Mouse (Mus musculus): Measurements from ENCODE around the gene Baiap3.

Gene Baiap3

DNA sequence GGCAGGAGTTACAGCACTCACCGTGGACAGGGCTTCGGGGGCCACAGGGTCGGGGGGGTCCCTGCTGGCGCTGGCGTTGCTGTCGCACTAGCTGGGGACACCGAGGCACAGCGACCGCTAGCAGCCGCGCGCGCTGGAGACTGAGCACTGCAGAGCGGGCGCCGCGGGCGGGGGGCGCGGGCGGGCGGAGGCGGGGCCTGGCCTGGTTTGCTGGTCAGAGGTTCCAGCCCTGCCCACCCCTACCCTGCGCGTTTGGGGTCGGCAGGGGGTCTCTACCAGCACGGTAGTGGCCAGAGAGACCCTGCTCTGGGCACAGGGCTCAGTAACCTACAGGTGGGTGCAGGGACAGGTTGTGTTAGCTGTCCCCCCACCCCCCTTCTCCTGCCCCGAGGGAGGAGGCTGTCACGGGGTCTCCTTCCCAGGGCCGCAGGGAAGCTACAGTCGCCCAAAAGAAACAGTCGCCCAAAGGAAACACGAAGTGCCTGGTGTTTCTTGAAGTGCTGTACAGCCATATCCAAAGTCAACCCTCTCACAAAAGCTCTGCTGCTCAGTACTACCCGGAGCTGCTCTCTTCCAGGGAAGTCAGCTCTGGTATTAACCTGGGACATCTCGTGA, at the start of gene Baiap3:
TSS of gene Baiap3 (minus strand) at position 225 of the 615 bp plus-strand sequence.
- DNase-seq (ENCODE audit: low read depth, low spot score) = no peak

DNA sequence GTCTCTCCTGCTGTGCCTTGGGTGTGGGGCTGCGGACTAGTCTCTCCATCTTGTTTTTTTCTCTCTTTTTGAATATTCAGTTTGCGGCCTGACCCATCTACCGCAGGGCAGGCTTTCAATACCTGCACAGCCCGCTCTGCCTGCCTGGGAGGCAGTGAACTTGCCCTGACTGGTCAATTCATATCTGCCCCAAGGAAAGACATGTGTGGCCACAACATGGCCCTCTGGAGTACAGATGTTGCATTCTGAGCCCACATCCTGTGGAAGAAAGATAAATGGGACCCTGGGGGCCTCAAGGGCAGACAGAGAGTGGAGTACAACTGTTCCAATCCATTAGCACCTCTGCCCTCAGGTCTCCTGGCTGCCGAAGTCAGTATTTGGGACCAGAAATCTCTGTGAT, 41.9 kb upstream of the Baiap3 start, which contains the start of gene Prss34:
TSS of gene Prss34 (plus strand) at position 301 of the 400 bp plus-strand sequence.
- DNase-seq (ENCODE audit: low read depth, low spot score) = no peak

DNA sequence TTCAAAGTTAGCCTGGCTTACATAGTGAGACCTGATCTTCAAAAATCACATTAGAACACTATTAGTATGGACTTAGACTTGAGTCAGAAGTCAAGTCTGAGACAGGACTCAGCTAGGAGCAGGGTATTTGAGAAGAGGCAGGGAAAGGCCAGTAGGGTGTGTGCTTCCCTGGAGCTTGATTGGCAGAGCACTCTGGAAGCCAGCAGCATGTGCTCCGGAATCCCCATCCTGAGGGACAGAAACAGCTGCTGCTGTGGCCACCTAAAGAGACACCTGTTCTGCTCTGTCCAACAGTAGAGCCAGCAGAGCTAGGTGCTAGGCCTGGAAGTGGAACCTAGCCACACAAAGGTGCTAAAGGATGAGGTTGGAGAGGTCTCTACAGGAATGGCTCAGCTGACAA, 37.9 kb upstream of the Baiap3 start:
- DNase-seq (ENCODE audit: low read depth, low spot score) = no peak

DNA sequence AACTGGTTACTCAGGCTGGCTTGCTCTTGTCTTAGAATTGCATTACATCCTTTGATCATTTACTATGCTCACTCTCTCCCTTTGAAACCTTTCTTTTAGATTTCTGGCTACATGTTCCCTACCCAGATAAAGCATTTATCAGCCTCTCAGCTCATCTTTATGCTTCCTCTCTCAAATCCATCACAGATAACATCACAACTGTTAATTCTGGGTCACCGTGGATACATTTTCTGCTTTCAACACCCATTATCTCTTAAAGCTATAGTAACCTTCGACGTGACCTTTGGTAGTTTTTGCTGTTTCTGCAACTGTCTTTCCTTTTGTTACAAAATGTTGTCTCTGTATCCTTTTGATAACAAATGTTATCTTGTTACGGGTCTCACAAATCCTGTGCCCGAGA, 37.3 kb upstream of the Baiap3 start:
- no peak for DNase-seq (ENCODE audit: low read depth, low spot score)

DNA sequence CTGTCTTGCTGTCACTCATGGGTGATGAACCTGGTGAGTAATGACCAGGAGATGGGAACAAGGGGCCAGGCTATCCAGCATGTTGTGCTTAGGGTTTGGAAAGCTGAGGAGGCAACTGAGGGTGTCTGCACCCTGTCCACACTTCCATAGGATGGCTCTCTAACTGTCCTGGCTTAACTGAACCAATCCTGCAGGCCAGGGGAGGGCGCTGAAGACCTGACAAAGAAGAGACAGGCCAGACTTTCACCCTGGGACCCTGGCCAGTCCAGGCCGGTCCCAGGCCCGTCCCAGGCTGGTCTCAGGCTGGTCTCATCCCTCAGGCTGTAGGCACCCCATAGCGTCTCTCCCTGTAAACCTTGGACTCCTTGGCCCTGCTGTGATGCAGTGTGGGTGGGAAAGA, 34.2 kb upstream of the Baiap3 start:
- no peak for DNase-seq (ENCODE audit: low read depth, low spot score)

DNA sequence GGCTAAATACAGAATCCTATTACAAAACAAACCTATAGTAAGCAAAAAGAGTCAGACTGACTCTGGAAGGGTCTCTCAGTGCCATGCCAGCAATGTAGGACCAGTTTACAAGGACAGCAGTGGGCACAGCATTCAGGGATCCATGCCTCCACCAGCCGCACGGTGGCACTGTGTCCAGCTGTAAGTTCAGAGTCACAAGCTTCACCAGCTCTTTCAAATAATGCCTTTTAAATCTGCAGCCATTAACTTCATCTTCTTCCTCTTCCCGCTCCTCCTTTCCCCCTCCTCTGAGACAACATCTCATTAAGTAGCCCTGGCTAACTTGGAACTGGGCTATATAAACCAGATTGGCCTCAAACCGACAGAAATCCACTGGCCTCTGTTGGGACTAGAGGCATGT, 32.7 kb upstream of the Baiap3 start:
- no peak for DNase-seq (ENCODE audit: low read depth, low spot score)

DNA sequence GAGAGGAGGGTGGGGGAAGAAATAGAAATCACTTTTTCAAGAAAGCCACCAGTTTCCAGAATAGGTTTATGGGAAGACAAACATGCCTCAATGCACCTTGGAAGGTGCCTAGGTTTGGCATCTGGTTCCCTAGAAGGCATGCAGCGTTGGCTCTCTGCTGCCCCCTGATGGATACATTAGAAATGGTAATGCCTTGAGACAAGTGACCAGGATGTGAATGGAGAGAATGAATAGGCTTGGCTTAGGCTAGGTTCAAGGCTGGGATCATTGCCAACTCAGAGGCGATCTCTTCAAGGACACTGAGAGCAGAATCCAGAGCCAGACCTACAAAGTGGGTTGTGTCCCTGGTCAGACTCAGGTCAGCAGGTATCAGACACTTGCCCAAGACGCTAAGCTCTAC, 28.9 kb upstream of the Baiap3 start:
- no peak for DNase-seq (ENCODE audit: low read depth, low spot score)

DNA sequence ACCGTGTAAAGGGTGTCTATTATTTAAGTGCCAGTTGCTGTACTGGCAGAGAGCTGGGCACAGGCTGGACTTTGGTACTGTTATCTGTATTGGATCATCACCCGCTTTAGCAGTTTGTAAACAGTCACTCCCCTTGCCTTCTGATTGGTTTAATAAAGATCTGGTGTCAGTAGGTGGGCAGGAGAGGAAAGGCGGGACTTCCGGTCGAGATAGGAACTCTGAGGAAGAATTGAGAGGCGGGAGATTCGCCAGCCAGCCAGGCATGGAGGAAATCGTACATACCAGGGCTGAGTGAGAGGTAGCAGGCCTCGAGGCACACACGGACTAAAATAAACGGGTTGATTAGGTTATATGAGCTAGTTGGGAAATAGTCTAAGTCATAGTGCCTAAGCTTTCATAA, 26.0 kb upstream of the Baiap3 start:
- no peak for DNase-seq (ENCODE audit: low read depth, low spot score)

DNA sequence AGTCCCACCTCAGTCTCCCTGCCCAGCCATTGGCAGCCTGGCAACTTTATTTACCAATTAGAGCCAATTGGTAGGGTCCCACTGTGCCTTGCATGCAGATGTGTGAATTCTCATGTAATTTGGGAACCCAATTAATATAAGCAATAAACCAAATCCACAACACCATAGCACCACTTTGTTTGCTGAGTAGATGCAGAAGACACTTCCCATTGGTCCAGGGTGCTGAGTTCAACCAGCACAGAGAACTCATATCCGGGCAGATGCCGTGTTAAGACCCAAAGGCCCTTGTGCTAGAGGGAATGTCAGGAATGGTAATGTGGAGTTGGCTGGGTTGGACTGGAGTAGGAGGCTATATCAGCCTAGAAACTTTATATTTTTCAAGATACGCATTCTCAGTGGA, 19.7 kb upstream of the Baiap3 start:
- no peak for DNase-seq (ENCODE audit: low read depth, low spot score)

DNA sequence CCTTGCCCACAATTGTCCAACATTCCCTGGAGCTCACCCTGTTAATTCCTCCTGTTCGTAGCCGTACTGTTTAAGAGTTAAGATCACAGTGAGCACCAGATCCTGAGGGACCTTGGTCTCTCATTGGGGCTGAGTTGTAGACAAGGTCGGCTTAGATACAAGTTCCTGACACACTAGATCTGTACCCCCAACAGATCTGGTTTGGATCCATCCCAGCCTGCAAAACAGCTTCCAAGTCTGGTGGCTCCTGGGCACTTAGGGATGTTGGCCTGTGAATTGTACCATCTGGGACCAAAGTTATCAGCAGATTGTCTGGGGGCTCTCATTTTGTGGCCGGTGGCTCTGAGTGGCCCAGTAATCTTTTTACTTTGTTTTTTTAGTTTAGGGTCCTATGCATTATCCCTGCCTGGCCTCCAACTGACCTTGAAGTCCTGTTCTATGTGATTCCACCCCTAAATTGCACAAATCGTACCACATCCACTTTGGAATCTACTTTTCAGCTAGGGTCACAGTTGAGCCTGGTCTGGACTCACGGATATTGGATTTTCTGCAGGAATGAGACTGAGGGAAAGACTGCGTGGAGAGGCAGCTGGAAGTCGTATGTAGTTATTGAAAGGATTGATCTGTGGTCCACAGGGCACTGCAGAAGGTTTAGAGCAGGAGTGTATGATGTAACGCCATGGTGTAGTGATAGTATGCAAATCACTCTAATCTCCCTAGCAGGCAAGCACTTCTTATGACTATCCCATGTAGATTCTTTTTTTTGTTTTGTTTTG, 18.6 kb upstream of the Baiap3 start, which contains the start of gene Ube2i:
TSS of gene Ube2i (minus strand) at position 52 of the 776 bp plus-strand sequence.
- no peak for DNase-seq (ENCODE audit: low read depth, low spot score)

DNA sequence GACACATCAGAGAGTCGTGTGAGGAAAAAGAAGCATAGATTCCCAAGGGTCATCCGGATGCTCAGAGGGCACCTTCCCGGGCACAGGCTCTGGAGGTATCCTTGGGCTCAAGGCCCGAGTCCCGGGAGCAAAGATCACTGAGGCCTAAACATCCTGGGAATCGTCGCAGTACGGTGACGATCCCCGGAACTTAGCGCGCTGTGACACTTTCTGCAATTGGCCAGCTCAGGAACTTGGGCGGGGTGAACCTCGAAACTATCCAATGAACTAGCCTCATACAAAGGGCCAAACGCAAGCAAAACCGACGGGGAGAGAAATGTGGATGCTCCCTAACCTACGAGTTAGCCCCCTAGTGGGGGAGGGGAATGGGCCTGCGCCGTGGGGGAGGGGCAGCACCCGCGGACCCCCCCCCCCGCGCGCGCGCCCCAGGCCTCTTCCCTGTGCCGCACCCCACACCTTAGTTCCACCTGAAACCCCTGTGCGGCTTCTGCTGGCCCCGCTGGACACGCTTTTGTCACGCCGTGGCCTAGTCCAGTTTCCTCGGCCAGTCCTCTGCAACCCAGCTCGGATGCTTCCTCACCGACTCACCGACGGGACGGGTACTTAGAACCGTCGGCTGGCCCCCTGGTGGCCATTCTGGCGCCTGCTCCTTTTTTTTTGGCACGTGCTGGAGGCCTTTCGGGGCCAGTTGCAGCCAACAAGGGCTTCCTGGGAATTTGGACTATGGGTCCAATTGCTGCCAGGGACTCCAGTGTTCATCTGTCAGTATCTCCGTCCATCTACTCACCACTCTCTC, 17.7 kb upstream of the Baiap3 start:
- peak; percentile 99 for DNase-seq (ENCODE audit: low read depth, low spot score)

DNA sequence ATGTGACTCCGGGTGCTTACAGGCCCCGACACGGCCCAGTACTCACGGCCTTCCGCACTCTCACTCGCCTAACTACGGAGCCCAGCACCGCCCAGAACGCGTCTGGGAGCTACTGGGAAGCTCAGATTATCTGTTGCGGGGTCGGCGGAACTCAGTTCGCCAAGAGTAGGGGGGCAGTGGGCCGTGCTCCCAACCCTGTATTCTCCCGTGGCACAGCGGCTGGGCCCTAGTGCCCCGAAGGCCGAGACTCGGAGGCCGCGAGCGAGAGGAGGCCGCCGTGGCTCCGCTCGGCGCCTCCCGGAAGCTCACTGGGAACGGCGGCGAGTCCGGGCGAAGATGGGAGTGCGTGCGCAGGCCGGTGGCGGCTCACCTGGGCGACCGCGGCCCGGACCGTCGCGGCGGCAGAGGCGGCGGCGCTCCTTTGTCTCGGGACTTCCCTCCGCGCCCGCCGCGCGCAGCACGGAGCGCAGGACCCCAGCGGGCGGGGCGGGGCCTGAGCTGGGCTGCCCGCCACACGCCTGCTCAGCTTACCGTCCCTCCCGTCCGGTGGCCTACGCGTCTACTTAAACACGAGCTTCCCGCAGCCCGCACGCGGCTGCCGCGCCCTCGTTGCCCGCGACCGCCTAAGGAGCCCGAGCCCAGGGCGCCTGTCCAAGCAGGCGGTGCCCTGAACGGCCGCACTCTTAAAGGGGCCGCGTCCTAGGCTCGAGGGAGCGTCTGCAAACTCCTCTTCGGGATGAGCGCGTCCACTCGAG, 17.0 kb upstream of the Baiap3 start:
- no peak for DNase-seq (ENCODE audit: low read depth, low spot score)

DNA sequence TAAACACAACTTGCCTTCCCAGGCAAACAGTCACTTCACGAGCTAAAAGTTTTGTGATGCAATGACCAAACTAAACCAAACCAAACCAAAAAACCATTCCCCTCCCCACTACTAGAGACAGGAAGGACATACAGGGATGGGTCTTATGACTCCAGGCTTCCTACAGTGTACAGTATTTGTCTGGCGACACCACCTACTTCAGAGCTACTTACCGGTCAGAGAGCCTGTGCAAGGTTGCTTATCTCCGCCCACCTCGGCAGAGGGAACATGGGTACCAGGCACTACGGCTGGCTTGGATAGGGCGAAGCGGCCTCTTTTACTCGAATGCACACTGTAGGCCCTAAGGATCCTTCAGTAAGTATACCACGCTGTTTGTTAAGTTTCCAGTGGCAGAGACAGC, 16.2 kb upstream of the Baiap3 start:
- DNase-seq (ENCODE audit: low read depth, low spot score) = no peak

DNA sequence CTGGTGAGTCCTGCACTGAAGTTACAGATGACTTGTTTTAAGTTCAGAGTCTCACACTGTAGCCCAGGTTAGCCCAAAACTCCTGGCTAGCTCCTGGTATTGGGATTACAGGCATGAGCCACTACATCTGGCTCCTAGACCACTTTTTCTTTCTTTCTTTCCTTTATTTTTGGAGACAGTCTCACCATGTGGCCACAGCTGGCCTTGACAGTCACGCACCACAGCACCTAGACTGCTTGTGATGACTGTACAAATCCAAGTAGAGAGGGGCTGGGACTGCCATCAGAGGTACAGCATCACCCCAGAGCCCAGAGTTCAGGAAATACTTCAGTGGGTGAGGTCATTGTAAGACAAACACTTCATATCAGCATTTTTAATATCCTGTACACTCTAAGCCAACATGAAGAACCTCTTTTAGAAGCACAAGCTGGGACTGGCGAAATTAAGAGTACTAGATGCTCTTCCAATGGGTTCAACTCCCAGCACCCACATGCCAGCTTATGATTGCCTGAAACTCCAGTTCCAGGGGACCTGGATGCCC, 14.7 kb upstream of the Baiap3 start:
- DNase-seq (ENCODE audit: low read depth, low spot score) = no peak

DNA sequence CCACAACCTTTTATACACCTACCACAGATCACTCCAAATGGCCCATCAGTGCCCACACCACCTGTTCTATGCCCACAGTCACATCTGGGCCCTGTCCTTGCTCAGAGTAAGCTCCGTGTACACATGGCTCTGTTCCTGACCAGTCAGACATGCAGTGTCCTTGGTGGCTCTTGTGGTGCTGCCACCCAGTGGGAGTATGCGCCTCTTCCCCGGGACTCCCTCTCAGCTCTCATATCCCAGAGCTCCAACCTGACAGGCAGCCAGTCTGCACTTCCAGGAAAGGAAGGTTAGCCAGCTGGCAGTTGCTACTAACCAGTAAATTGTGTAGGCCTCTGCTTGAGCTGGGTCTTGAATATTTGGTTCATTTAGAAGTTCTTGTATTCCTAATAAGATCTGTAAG, 8.3 kb upstream of the Baiap3 start:
- DNase-seq (ENCODE audit: low read depth, low spot score) = no peak

DNA sequence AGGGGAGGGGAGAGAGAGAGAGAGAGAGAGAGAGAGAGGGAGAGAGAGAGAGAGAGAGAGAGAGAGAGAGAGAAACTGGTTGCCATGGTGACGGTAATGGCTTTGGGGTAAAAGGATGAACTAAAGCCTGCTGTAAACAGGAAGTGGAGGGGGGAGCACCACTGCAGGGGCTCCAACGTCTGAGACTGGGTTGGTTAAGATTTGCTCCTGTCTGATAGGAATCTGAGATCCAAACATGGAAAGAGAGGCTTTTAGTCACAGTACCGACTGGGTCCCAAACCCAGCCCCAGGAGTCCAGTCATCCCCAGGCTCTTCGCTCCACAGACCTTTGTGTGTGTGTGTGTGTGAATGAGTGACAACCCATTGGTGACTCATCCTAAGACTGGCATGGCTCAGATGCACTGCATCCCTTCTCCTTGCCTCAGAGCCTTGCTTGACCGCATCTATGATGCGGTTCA, 1.7 kb upstream of the Baiap3 start:
- DNase-seq (ENCODE audit: low read depth, low spot score) = no peak

DNA sequence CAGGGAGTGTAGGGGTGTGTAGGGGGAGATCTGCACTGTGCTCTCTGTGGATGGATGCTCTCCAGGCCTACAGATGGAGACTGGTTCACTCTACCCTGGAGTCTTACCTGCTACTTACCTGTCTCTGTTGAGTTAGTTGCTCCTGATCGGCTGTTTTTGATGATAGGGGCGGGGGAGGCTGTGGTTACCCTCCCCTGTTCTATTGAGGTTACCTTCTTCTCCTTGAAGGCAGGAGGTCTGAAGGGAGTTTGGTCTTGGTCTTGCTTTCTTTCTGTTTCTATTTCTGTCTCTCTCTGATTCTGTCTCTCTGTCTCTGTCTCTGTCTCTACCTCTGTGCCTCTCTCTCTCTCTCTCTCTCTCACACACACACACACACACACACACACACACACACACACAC, 1.1 kb downstream of the Baiap3 start:
- no peak for DNase-seq (ENCODE audit: low read depth, low spot score)

DNA sequence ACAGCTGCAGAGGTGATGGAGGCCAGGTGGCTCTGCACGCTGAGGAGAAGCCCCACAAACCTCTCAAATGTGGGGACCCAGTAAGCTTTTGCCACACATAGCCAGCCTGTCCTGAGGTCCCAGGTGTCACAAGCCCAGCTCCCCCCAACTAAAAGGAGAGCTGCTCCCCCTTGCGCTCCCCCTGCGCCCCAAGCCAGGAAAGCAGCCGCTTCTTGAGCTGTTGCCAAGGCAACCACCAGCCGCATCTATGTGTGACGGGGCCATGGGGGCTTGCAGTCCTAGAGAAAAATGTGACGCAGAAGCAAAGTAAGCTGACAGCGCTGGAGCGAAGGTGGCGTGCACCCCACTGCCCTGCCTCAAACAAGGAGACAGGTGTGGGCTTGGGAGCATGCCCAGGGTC, 2.4 kb downstream of the Baiap3 start:
- peak; percentile 29 for DNase-seq (ENCODE audit: low read depth, low spot score)

DNA sequence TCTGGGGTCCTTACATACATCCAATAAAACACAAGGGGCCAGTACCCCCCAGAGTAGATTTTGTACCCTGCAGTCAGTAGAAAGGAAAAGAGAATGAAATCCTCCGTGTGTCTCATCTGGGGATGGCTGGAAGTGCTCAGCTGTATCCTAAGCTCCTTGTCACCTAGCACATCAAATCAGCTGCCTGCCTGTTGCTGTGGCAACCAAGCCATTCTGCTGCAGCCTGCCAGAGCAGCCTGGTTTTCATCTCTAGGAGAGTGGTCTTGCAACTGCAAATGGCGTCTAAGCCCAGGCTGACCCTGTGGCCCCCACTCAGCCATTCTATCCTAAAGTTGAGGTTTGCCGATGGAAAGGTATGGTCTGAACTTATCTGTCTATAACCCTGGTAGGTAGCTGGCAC, 3.5 kb downstream of the Baiap3 start:
- peak; percentile 32 for DNase-seq (ENCODE audit: low read depth, low spot score)

DNA sequence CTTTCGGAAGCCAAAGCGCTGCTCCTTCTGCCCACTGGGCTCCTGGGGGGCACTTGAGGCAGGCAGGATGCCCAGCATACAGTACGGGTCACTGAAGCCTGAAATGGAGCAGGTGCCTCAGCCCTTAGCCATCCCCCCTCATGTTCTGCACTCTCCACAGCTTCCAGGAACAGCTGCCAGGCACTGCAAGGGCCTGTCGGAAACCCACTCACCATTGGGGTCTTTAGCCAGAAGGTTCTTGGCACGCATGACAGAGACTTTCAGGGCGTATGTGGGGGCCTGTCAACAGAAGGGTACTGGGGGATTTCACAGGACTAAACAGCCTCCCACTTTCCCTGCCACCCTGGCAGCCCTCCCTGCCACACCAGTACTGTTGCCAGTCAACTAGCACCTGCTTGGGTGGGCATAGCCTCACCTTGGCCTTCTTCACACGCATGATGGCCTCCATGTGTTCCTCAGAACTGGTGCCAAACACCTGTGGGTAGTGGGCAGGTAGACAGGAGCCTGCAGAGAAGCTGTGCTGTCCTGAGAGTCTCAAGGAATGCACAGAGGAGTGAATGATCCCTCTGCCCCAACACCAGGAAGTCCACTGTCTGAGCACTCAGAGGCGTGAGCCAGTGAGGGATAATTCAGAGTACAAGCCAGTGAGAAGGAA, 5.9 kb downstream of the Baiap3 start:
- DNase-seq (ENCODE audit: low read depth, low spot score) = no peak
